Mouse (Mus musculus): ENCODE data around the gene Myh14. TPM values are rescaled to one million over a fixed set of nuclear protein-coding genes. Genes with fewer than 3 reads are reported as not detected.

The Myh14 gene
- total and polyA plus RNA-seq, 3 experiments: under 0.01 to 0.08 TPM; not detected in 1

DNA sequence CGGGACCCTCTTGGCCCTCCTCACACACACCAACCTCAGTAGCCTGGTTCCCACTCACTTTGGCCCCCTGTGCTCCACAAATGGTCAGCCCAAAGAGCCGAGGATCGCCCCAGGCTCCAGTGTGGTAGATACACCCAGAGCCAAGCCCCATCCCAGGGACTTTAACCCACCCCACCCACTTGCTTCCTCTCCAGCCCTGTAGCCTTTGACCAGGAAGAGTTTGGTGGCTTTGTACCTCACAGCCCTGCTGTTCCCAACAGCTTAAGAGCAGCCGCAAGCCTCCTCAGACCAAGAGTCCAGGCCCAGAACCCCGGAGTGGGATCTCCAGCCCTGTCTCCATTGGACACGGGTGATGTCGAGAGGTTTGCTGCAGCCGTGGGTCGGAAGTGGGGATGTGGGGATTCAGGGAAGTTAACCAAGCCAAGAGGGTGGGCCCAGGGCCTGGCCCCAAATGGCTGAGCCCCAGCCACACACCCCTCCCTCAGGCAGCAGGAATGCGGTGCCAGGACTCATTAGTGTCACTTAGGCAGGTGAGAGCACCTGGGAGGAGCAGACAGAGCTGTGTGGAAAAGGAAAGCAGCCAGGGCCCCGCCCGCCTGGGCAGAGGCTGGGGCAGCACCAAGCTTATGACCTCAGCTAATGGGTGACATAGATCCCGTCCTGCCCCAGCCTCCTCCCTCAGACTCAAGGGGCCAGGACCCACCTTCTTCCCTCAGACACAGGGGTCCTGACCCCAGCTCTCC, 2.5 kb downstream of the Myh14 start:
- Histone ChIP-seq H3K4me3 (ENCODE audit: control insufficient read depth in 1 of 2, insufficient read depth in 1 of 2, low read depth in 2 of 2, low read length in 2 of 2) (no peak overlapping the region), H3K27ac (ENCODE audit: control insufficient read depth, low read depth, low read length) (no peak overlapping the region), H3K36me3 (ENCODE audit: control insufficient read depth in 1 of 2, insufficient read depth in 2 of 2, low read length in 2 of 2) (no peaks in the 10 kb centered on the region), H3K9me3 (replicated peaks; ENCODE audit: insufficient read depth, low read length) (no peaks in the 10 kb centered on the region), H3K27me3 (ENCODE audit: control insufficient read depth in 1 of 2, insufficient read depth in 2 of 2, low read length in 2 of 2) (no peaks in the 10 kb centered on the region), H3K79me2 (ENCODE audit: control insufficient read depth, insufficient read depth, low read length, poor library complexity) (no peaks in the 10 kb centered on the region), H3K4me1 (ENCODE audit: control insufficient read depth in 1 of 2, insufficient read depth in 2 of 2, low read length in 2 of 2) (no peaks in the 10 kb centered on the region), H3K9ac (ENCODE audit: control insufficient read depth, low read depth, low read length, poor library complexity, severe bottlenecking) (no peak overlapping the region)
- TF ChIP-seq EP300 (IDR thresholded peaks at IDR 0.05; ENCODE audit: low read depth in 1 of 2, low read length in 2 of 2) (no peak), MYC (IDR thresholded peaks at IDR 0.05; ENCODE audit: low read depth, low read length) (no peak)
- DNase-seq (ENCODE audit: low read depth, low spot score): no peak

DNA sequence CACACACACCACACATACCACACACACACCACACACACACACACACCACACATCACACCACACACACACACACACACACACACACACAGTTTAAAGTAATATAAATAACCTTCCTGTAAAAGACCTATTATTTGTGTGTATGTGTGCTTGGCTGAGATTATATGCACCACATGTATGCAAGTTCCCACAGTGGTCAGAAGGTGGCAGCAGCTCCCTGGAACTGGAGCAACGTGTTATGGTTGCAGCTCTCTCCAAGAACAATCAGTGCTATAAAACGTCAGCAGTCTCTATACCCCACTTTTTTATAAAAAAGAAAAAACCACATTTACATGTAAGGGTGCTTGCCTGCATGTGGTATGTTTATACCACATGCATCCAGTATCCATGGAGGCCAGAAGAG, 4.2 kb downstream of the Myh14 start:
- Histone ChIP-seq H3K27ac (ENCODE audit: control insufficient read depth, low read depth, low read length) (no peak overlapping the region), H3K27me3 (ENCODE audit: control insufficient read depth in 1 of 2, insufficient read depth in 2 of 2, low read length in 2 of 2) (no peaks in the 10 kb centered on the region), H3K4me1 (ENCODE audit: control insufficient read depth in 1 of 2, insufficient read depth in 2 of 2, low read length in 2 of 2) (no peaks in the 10 kb centered on the region), H3K4me3 (ENCODE audit: control insufficient read depth in 1 of 2, insufficient read depth in 1 of 2, low read depth in 2 of 2, low read length in 2 of 2) (no peak overlapping the region), H3K36me3 (ENCODE audit: control insufficient read depth in 1 of 2, insufficient read depth in 2 of 2, low read length in 2 of 2) (no peaks in the 10 kb centered on the region), H3K9ac (ENCODE audit: control insufficient read depth, low read depth, low read length, poor library complexity, severe bottlenecking) (no peak overlapping the region), H3K79me2 (ENCODE audit: control insufficient read depth, insufficient read depth, low read length, poor library complexity) (no peaks in the 10 kb centered on the region), H3K9me3 (replicated peaks; ENCODE audit: insufficient read depth, low read length) (no peaks in the 10 kb centered on the region)
- peak; percentile 6 for TF ChIP-seq RAD21 (IDR thresholded peaks at IDR 0.05; ENCODE audit: low read depth, low read length)
- peak; percentile 14 to 30 (median 29); a peak in 5 of 6 replicates for TF ChIP-seq CTCF (IDR thresholded peaks at IDR 0.05 in 2 of 3, conservative IDR thresholded peaks at IDR 0.05 in 1 of 3; ENCODE audit: control insufficient read depth in 1 of 3, insufficient read depth in 1 of 3, low read depth in 2 of 3, low read length in 3 of 3, poor library complexity in 1 of 3, severe bottlenecking in 1 of 3)
- no peak for TF ChIP-seq HCFC1 (IDR thresholded peaks at IDR 0.05; ENCODE audit: low read depth, low read length)
- no peak for TF ChIP-seq POLR2AphosphoS2 (IDR thresholded peaks at IDR 0.05; ENCODE audit: low read length)
- TF ChIP-seq MEF2A (IDR thresholded peaks at IDR 0.05; ENCODE audit: extremely low read depth, insufficient replicate concordance, low read depth, low read length, poor library complexity, severe bottlenecking): no peak
- DNase-seq (ENCODE audit: low read depth, low spot score): peak; percentile 13

DNA sequence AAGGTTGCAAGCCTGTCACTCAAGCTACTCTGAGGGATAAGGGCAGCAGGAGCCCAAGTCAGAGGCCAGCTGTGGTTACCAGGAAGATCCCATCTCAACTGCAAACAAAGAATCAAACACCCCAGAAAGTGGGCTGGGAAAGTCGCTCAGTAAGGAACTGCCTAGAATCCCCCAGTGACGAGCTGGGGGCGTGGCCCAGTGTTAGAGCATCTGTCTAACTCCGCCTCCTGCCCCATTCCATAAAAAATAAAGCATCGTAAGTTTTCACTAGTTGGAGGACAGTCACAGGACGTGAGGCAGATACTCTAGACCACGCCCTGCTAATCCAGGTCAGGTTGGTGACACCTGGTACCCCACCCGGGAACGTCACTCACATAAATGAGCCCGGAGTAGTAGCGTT, 5.9 kb downstream of the Myh14 start:
- Histone ChIP-seq H3K27me3 (ENCODE audit: control insufficient read depth in 1 of 2, insufficient read depth in 2 of 2, low read length in 2 of 2) (no peaks in the 10 kb centered on the region), H3K27ac (ENCODE audit: control insufficient read depth, low read depth, low read length) (no peak overlapping the region), H3K4me3 (ENCODE audit: control insufficient read depth in 1 of 2, insufficient read depth in 1 of 2, low read depth in 2 of 2, low read length in 2 of 2) (no peak overlapping the region), H3K9me3 (replicated peaks; ENCODE audit: insufficient read depth, low read length) (no peaks in the 10 kb centered on the region), H3K4me1 (ENCODE audit: control insufficient read depth in 1 of 2, insufficient read depth in 2 of 2, low read length in 2 of 2) (no peaks in the 10 kb centered on the region), H3K9ac (ENCODE audit: control insufficient read depth, low read depth, low read length, poor library complexity, severe bottlenecking) (no peak overlapping the region), H3K36me3 (ENCODE audit: control insufficient read depth in 1 of 2, insufficient read depth in 2 of 2, low read length in 2 of 2) (no peaks in the 10 kb centered on the region), H3K79me2 (ENCODE audit: control insufficient read depth, insufficient read depth, low read length, poor library complexity) (no peaks in the 10 kb centered on the region)
- DNase-seq (ENCODE audit: low read depth, low spot score): no peak
- TF ChIP-seq GABPA (IDR thresholded peaks at IDR 0.05; ENCODE audit: low read depth, low read length) (no peak), MAZ (IDR thresholded peaks at IDR 0.05; ENCODE audit: low read depth, low read length) (no peak)

All from MEL (cell line).